Mouse (Mus musculus) MN1 (cell line): Measurements from ENCODE around the gene Prom2.

Source experiments
- DNase-seq: peaks from one replicate; pipeline ENCODE4 v3.0.0-alpha.2; 2016; ENCODE audit warnings: low spot score

Gene Prom2

GRCm38 (mm10) chr2:127483001-127483400 is 58.3 kb downstream of the Prom2 start:
- peak; percentile 47 for DNase-seq

- DNase-seq: peak; percentile 75
Observed at GRCm38 (mm10) chr2:127482533-127482911, 58.7 kb downstream of the Prom2 start.

- DNase-seq: peak; percentile 36
Observed at GRCm38 (mm10) chr2:127481841-127482532, 59.3 kb downstream of the Prom2 start.

GRCm38 (mm10) chr2:127479763-127480162 is 61.5 kb downstream of the Prom2 start:
- no peak for DNase-seq

- no peak for DNase-seq
Observed at GRCm38 (mm10) chr2:127479210-127479609, 62.1 kb downstream of the Prom2 start.
